Mouse (Mus musculus) neural tube, embryonic 15.5 days (tissue): ENCODE measurements around the gene Farp1. TPM values are rescaled to one million over a fixed set of nuclear protein-coding genes. Genes with fewer than 3 reads are reported as not detected.

Experiments used
- ATAC-seq: fragments of 200-750 bp; cut with Nextera tagmentation; 2 replicates; pipeline ENCODE4 v1.8.0; 2017; ENCODE audit warnings: mild to moderate bottlenecking, moderate TSS enrichment, moderate library complexity; ENCODE audit not compliant: low FRiP score
- H3K27ac ChIP-seq: fragments of 300-500 bp; sonication (generic); replicated peaks from 2 replicates; pipeline ENCODE4 v1.5.1; 2015; ENCODE audit warnings: mild to moderate bottlenecking, inconsistent platforms
- H3K27me3 ChIP-seq: fragments of 300-500 bp; sonication (generic); replicated peaks from 2 replicates; pipeline ENCODE4 v1.6.1; 2015; ENCODE audit warnings: inconsistent platforms
- H3K36me3 ChIP-seq: fragments of 300-500 bp; sonication (generic); 2 replicates; pipeline ENCODE4 v1.6.1; 2015; ENCODE audit warnings: inconsistent platforms
- H3K4me1 ChIP-seq: fragments of 300-500 bp; sonication (generic); 2 replicates; pipeline ENCODE4 v1.6.1; 2015; ENCODE audit warnings: inconsistent platforms
- H3K4me2 ChIP-seq: fragments of 300-500 bp; sonication (generic); 2 replicates; pipeline ENCODE4 v1.6.1; 2015; ENCODE audit warnings: inconsistent platforms, mild to moderate bottlenecking, moderate library complexity
- H3K4me3 ChIP-seq: fragments of 300-500 bp; sonication (generic); replicated peaks from 2 replicates; pipeline ENCODE4 v1.5.1; 2015; ENCODE audit warnings: mild to moderate bottlenecking, inconsistent platforms
- H3K9ac ChIP-seq: fragments of 300-500 bp; sonication (generic); replicated peaks from 2 replicates; pipeline ENCODE4 v1.6.1; 2015; ENCODE audit warnings: mild to moderate bottlenecking, inconsistent platforms
- H3K9me3 ChIP-seq: fragments of 300-500 bp; sonication (generic); replicated peaks from 2 replicates; pipeline ENCODE4 v1.6.1; 2016; ENCODE audit warnings: inconsistent platforms
- WGBS: fragments of 180-500 bp; shearing (Covaris S2); methylation state at CpG from one replicate; pipeline ENCODE4 v1.1.7; 2015; ENCODE audit warnings: mixed read lengths; 5-methylcytosine and 5-hydroxymethylcytosine counted together
- polyA plus RNA-seq: library from polyadenylated mRNA; unstranded; fragments of >200 nt; fragmentation: Nextera tagmentation; extraction: Ambion mirVana; gene quantifications from 2 replicates; pipeline ENCODE4 v1.2.1, GENCODE M21; 2015

The Farp1 gene
- 28.1 and 28.5 TPM in 2 replicates for polyA plus RNA-seq

DNA sequence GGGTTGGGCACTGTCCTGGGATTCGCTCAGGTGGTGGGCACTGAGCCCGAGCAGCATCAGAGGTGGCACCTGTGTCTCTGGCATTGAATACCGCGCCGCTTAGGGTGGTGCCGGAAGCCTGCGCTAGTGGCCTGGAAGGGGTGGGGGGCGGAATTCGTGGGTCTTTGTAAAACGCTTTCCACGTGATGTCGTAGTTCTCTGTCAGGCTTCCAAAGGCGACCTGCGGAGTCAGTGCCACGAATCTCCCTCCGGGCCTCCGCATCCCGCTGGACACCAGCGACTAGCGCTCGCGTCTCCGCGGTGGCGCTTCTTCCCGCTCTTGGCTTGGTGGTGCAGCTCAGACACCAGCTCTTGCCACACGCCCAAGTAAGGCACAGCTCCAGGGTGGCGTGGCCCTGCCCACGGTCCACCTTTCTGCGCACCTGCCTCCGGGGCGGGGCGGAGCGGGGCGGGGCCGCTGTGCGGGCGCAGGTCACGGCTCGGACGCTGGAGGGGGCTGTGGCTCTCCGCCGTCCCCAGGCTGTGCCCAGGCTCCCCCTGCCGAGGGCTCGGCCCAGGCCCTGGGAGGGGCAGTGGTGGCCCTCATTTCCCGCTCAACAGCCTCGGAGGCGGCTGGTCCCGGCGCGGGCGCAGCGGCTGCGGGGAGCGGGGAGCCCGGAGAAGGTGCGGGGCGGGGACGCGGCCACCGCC is at the start of gene Farp1:
TSS of gene Farp1 (plus strand) at position 228 of the 690 bp plus-strand sequence.
- WGBS: under 1% methylated on average over 52 of the region's 61 CpGs
- Histone ChIP-seq H3K4me3 (peak within 1 kb of the TSS; percentile 82), H3K36me3 (no peaks in the 10 kb centered on the region), H3K4me1 (peaks cover 36% of the 10 kb centered on the region), H3K27ac (peak within 1 kb of the TSS; percentile 86), H3K9me3 (no peaks in the 10 kb centered on the region), H3K4me2 (peak within 1 kb of the TSS; percentile 95), H3K27me3 (no peaks in the 10 kb centered on the region), H3K9ac (peak within 1 kb of the TSS; percentile 86)
- ATAC-seq: peak; percentile 93

DNA sequence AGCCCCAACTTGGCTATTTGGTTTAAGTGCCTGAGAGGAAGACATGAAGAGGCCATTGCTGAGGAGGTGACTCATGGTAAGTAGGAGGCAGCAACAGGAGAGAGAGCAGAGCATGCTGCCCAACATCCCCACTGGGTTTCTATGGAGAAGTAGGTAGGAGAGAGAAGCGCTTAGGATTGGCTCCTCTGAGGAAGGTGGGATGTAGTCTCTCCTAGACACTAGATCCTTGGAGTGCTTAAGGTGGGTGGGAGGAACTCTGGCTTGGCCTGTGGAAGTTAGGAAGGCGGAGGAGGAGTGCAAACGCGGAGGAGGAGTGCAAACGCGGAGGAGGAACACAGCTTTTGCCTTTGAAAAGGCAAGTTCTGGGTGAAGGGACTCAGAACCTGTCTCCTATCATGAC is 45.9 kb upstream of the Farp1 start:
- 68% methylated on average over 6 of the region's 6 CpGs for WGBS
- Histone ChIP-seq H3K27ac (no peak overlapping the region), H3K36me3 (no peaks in the 10 kb centered on the region), H3K27me3 (no peaks in the 10 kb centered on the region), H3K4me1 (no peaks in the 10 kb centered on the region), H3K9me3 (no peaks in the 10 kb centered on the region), H3K4me2 (no peak overlapping the region), H3K9ac (no peak overlapping the region), H3K4me3 (no peak overlapping the region)
- ATAC-seq: no peak

GRCm38 (mm10) chr14:120997686-120998085 is 37.3 kb upstream of the Farp1 start:
- H3K36me3 ChIP-seq: no peaks in the 10 kb centered on the region
- WGBS: 82% methylated on average over 5 of the region's 5 CpGs
- no peak overlapping the region for H3K9ac ChIP-seq
- H3K27ac ChIP-seq: no peak overlapping the region
- H3K27me3 ChIP-seq: no peaks in the 10 kb centered on the region
- H3K4me2 ChIP-seq: no peak overlapping the region
- no peak overlapping the region for H3K4me3 ChIP-seq
- no peak for ATAC-seq
- H3K4me1 ChIP-seq: no peaks in the 10 kb centered on the region
- H3K9me3 ChIP-seq: no peaks in the 10 kb centered on the region

- H3K4me2 ChIP-seq: no peak overlapping the region
- WGBS: 42% methylated on average over 12 of the region's 12 CpGs
- no peaks in the 10 kb centered on the region for H3K36me3 ChIP-seq
- H3K9me3 ChIP-seq: no peaks in the 10 kb centered on the region
- no peaks in the 10 kb centered on the region for H3K27me3 ChIP-seq
- H3K4me1 ChIP-seq: no peaks in the 10 kb centered on the region
- no peak overlapping the region for H3K27ac ChIP-seq
- H3K4me3 ChIP-seq: no peak overlapping the region
- no peak for ATAC-seq
- no peak overlapping the region for H3K9ac ChIP-seq
Measured at GRCm38 (mm10) chr14:121000561-121001340, 34.2 kb upstream of the Farp1 start.

GRCm38 (mm10) chr14:121005621-121006020 is 29.4 kb upstream of the Farp1 start:
- Histone ChIP-seq H3K9me3 (no peaks in the 10 kb centered on the region), H3K9ac (no peak overlapping the region), H3K4me3 (no peak overlapping the region), H3K36me3 (no peaks in the 10 kb centered on the region), H3K27ac (no peak overlapping the region), H3K4me2 (no peak overlapping the region), H3K27me3 (no peaks in the 10 kb centered on the region), H3K4me1 (no peaks in the 10 kb centered on the region)
- ATAC-seq: no peak
- 94% methylated on average over 6 of the region's 6 CpGs for WGBS

DNA sequence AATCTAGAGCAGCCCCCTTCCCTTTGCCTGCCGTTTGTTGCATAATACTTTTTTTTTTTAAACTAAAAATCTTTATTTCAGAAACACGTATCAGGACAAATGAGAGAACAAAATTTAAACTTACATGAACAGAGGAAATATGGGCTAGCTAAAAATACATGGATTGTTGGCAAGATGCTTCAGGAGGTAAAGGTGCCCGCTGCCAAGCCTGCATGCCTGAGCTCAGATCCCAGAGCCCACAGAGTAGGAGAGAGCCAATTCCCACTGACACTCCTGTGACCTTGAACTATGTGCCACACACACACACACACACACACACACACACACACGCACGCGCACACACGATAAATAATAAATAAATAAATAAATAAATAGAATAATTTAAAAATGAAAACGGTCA is 29.0 kb upstream of the Farp1 start:
- Histone ChIP-seq H3K4me1 (no peaks in the 10 kb centered on the region), H3K27me3 (no peaks in the 10 kb centered on the region), H3K4me3 (no peak overlapping the region), H3K36me3 (no peaks in the 10 kb centered on the region), H3K9me3 (no peaks in the 10 kb centered on the region), H3K27ac (no peak overlapping the region), H3K4me2 (no peak overlapping the region), H3K9ac (no peak overlapping the region)
- 97% methylated on average over 8 of the region's 8 CpGs for WGBS
- no peak for ATAC-seq

DNA sequence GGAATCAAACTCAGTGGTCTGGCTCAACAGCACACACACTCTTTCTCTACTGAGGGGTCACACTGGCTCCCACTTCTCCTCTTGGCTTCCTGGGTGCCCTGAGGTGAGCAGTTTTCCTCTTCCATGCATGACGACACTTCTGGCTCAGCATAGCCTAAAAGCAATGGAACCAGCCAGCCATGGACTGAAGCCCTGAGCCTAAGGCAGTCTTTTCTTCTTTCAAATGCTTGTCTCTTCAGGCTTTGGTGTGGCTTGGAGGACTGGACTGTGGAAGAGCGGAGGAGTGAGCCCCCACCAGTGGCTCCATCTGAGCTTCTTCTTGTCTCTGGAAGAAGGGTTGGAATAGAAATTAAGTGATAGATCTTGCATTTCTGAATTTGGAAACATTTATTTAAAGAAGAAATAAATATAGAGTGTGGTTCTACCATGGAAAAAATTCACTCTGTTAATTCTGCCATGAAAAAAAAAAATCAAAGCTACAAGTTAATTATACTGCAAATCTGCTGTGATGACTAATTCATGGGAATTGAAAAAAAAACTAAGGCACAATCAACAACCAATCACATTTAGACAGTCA is 19.8 kb upstream of the Farp1 start:
- WGBS: 92% methylated on average over 2 of the region's 2 CpGs
- no peaks in the 10 kb centered on the region for H3K9me3 ChIP-seq
- H3K27ac ChIP-seq: no peak overlapping the region
- no peaks in the 10 kb centered on the region for H3K27me3 ChIP-seq
- H3K4me2 ChIP-seq: no peak overlapping the region
- no peaks in the 10 kb centered on the region for H3K36me3 ChIP-seq
- no peak for ATAC-seq
- H3K9ac ChIP-seq: no peak overlapping the region
- no peaks in the 10 kb centered on the region for H3K4me1 ChIP-seq
- H3K4me3 ChIP-seq: no peak overlapping the region

DNA sequence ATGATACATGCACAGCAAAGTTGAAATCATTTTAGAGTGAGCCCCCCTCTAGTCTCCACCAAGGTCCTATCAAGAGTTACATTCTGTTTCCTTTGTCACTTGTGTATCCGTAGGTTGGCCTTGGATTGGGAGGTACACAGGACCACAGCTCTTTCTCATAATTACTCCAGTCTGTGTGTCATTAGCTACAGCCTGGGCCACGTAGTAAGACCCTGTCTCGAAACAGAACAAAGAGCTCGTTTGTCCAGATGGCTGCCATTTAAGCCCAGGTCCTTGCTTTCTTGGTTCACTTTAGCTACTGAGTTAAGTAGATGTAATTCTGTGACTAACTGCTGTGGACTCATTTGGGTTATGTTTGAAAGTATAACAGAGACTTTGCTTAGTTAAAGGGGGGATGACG is 12.6 kb upstream of the Farp1 start:
- H3K4me1 ChIP-seq: no peaks in the 10 kb centered on the region
- H3K9ac ChIP-seq: no peak overlapping the region
- H3K27me3 ChIP-seq: no peaks in the 10 kb centered on the region
- no peak for ATAC-seq
- no peaks in the 10 kb centered on the region for H3K9me3 ChIP-seq
- WGBS: 70% methylated on average over 5 of the region's 5 CpGs
- no peaks in the 10 kb centered on the region for H3K36me3 ChIP-seq
- H3K4me2 ChIP-seq: no peak overlapping the region
- H3K27ac ChIP-seq: no peak overlapping the region
- no peak overlapping the region for H3K4me3 ChIP-seq

DNA sequence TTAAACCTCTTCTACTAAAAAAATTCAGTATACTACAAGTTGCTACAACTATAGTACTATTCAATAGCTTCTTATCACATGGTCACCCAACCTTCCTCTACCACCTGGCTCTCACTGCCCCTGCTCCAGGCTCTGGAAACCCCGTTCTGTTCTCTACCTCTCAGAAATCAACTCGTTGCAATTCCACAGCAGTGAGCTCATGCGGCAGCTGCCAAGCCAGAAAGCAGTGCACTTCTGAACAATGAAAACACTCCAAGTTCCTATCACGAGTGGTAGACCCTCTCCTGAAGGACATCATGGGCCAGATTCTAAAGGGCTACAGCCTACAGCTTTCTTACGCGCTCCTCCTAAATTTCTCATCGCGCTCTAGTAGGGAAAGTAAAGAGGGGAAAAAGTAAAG is 9.6 kb upstream of the Farp1 start:
- Histone ChIP-seq H3K4me3 (no peak overlapping the region), H3K9me3 (no peaks in the 10 kb centered on the region), H3K27ac (no peak overlapping the region), H3K27me3 (no peaks in the 10 kb centered on the region), H3K4me1 (no peaks in the 10 kb centered on the region), H3K4me2 (no peak overlapping the region), H3K36me3 (no peaks in the 10 kb centered on the region), H3K9ac (no peak overlapping the region)
- WGBS: 81% methylated on average over 8 of the region's 8 CpGs
- no peak for ATAC-seq

GRCm38 (mm10) chr14:121031396-121031795 is 3.6 kb upstream of the Farp1 start:
- no peak overlapping the region for H3K4me2 ChIP-seq
- ATAC-seq: no peak
- no peak overlapping the region for H3K27ac ChIP-seq
- no peak overlapping the region for H3K9ac ChIP-seq
- no peaks in the 10 kb centered on the region for H3K36me3 ChIP-seq
- no peaks in the 10 kb centered on the region for H3K27me3 ChIP-seq
- peaks cover 10% of the 10 kb centered on the region for H3K4me1 ChIP-seq
- H3K9me3 ChIP-seq: no peaks in the 10 kb centered on the region
- WGBS: 65% methylated on average over 2 of the region's 2 CpGs
- no peak overlapping the region for H3K4me3 ChIP-seq

GRCm38 (mm10) chr14:121034525-121034924 is 475 bp upstream of the Farp1 start:
- Histone ChIP-seq H3K27ac (peak overlapping the region; percentile 86; the same call in 1 of the 2 replicates), H3K4me2 (peak overlapping the region; percentile 95), H3K9me3 (no peaks in the 10 kb centered on the region), H3K4me3 (peak overlapping the region; percentile 82), H3K9ac (peak overlapping the region; percentile 86), H3K36me3 (no peaks in the 10 kb centered on the region), H3K4me1 (peaks cover 33% of the 10 kb centered on the region), H3K27me3 (no peaks in the 10 kb centered on the region)
- 13% methylated on average over 10 of the region's 10 CpGs for WGBS
- ATAC-seq: no peak
